In genomic region chr14:33202885-33203284, GRCm38 (mm10) we compare ENCODE assay signal across 20 mouse cellular contexts. TPM values are rescaled to one million over a fixed set of nuclear protein-coding genes. Genes with fewer than 3 reads are reported as not detected.
DNase-seq lines count a peak whose midpoint lies in the region; ATAC-seq and TF ChIP-seq lines count a peak whose summit lies in the region.
"Had no signal": no experiment of that assay in that cellular context is flagged by ENCODE, and none has a peak within 500 bp of the region (broad histone marks: within the 10 kb centered on the region; RNA-seq: fewer than 3 reads in every experiment).

No protein-coding gene starts in this region.

- 88% methylated on average over 6 of the region's 6 CpGs for WGBS in forebrain, embryonic 14.5 days

- peak; percentile 29 for DNase-seq in heart, adult 11 months
- no peak for DNase-seq in heart, postnatal 36 days
- DNase-seq in 416B (ENCODE audit: low read depth) = peak; percentile 93
- no peak for DNase-seq in c-Kit-positive CD71-positive TER-119-positive erythroid progenitor cells, embryonic 14.5 days (ENCODE audit: low spot score)
- DNase-seq in forebrain, embryonic 14.5 days (ENCODE audit: low spot score) = no peak
- DNase-seq: adrenal gland, adult 8-10 months; adrenal gland, postnatal 36 days; cerebellum, adult 11-12 months; cerebellum, adult 9-10 months; cerebellum, postnatal 25 days; gastrocnemius, adult 2 months; gastrocnemius, postnatal 25 days; heart, postnatal 14 days had no signal

- H3K4me1 ChIP-seq in bone marrow macrophage, adult 2 months (ENCODE audit: control insufficient read depth, insufficient read depth, low read length) = peaks cover 26% of the 10 kb centered on the region
- no peaks in the 10 kb centered on the region for H3K4me1 ChIP-seq in forebrain, embryonic 14.5 days (ENCODE audit: control insufficient read depth, insufficient read depth, low read length)
- H3K4me1 ChIP-seq: embryonic facial prominence, embryonic 13.5 days; forebrain, embryonic 13.5 days; heart, embryonic 15.5 days; hindbrain, embryonic 15.5 days had no signal

- TF ChIP-seq POLR2A in bone marrow macrophage, adult 2 months (IDR thresholded peaks at IDR 0.05; ENCODE audit: borderline replicate concordance, low read depth, low read length) = no peak

- intact Hi-C loops in heart, postnatal 36 days (cut with DNase I) = loop anchor here (5.0 to 10.0 kb wide), 2 partner anchors 238 to 431 kb away; no protein-coding TSS in a partner anchor

- peak; percentile 75 for ATAC-seq in megakaryocyte progenitor cell, adult 5-6 weeks (replicated peaks; ENCODE audit: poor library complexity)
- ATAC-seq in forebrain, embryonic 14.5 days = no peak
- ATAC-seq: forebrain, embryonic 13.5 days had no signal

- H3K27me3 ChIP-seq in forebrain, embryonic 14.5 days (replicated peaks; ENCODE audit: control insufficient read depth, insufficient read depth, low read length) = no peaks in the 10 kb centered on the region
- H3K27me3 ChIP-seq: embryonic facial prominence, embryonic 13.5 days; forebrain, embryonic 13.5 days; heart, embryonic 15.5 days; hindbrain, embryonic 15.5 days had no signal

- no peak overlapping the region for H3K4me3 ChIP-seq in bone marrow macrophage, adult 2 months (ENCODE audit: insufficient read depth, low read length)
- no peak overlapping the region for H3K4me3 ChIP-seq in forebrain, embryonic 14.5 days (ENCODE audit: low read depth, low read length)
- H3K4me3 ChIP-seq: embryonic facial prominence, embryonic 13.5 days; forebrain, embryonic 13.5 days; gastrocnemius, adult 2 months; heart, embryonic 15.5 days; hindbrain, embryonic 15.5 days had no signal

- no peak overlapping the region for H3K4me2 ChIP-seq in forebrain, embryonic 14.5 days (ENCODE audit: low read length)
- H3K4me2 ChIP-seq: embryonic facial prominence, embryonic 13.5 days; forebrain, embryonic 13.5 days; heart, embryonic 15.5 days; hindbrain, embryonic 15.5 days had no signal

- H3K36me3 ChIP-seq in forebrain, embryonic 14.5 days (ENCODE audit: control insufficient read depth, insufficient read depth, low read length) = no peaks in the 10 kb centered on the region
- H3K36me3 ChIP-seq: embryonic facial prominence, embryonic 13.5 days; heart, embryonic 15.5 days; hindbrain, embryonic 15.5 days had no signal

- TF ChIP-seq CTCF in bone marrow macrophage, adult 2 months (IDR thresholded peaks at IDR 0.05; ENCODE audit: low read depth, low read length) = no peak

- peak overlapping the region; percentile 15; the same call in 1 of the 2 replicates for H3K27ac ChIP-seq in bone marrow macrophage, adult 2 months (ENCODE audit: insufficient read depth, low read depth, low read length)
- no peak overlapping the region for H3K27ac ChIP-seq in forebrain, embryonic 14.5 days (ENCODE audit: low read depth, low read length)
- H3K27ac ChIP-seq: embryonic facial prominence, embryonic 13.5 days; forebrain, embryonic 13.5 days; gastrocnemius, adult 2 months; heart, embryonic 15.5 days; hindbrain, embryonic 15.5 days had no signal

- H3K9ac ChIP-seq in forebrain, embryonic 14.5 days (ENCODE audit: low read length) = no peak overlapping the region
- H3K9ac ChIP-seq: embryonic facial prominence, embryonic 13.5 days; forebrain, embryonic 13.5 days; heart, embryonic 15.5 days; hindbrain, embryonic 15.5 days had no signal

- no peaks in the 10 kb centered on the region for H3K9me3 ChIP-seq in forebrain, embryonic 14.5 days (replicated peaks; ENCODE audit: control insufficient read depth, low read length)
- H3K9me3 ChIP-seq: embryonic facial prominence, embryonic 13.5 days; forebrain, embryonic 13.5 days; heart, embryonic 15.5 days; hindbrain, embryonic 15.5 days had no signal

RNA-seq across cellular contexts. Expression of gene Arhgap22, which starts 10.9 kb away (rescaled TPM):
- total RNA-seq in heart, postnatal 36 days (2021) = 1 to 10 TPM; 1.6 to 2.6 TPM
- polyA plus RNA-seq in bone marrow macrophage, adult 2 months (2012; ENCODE audit: insufficient read depth, insufficient read length, missing spikeins) = 39.5 and 39.6 TPM in 2 replicates
- total RNA-seq in megakaryocyte progenitor cell, adult 5-6 weeks (2015) = 0.22 and 0.35 TPM in 2 replicates
- total RNA-seq in megakaryocyte progenitor cell, adult 5-6 weeks (2017) = 0.57 and 1.4 TPM in 2 replicates
- polyA plus RNA-seq in forebrain, embryonic 14.5 days (2014; fragmentation: Nextera tagmentation; extraction: Ambion mirVana) = 0.72 and 2.9 TPM in 2 replicates
- total RNA-seq: granulocyte monocyte progenitor cell, adult 5-6 weeks had no signal

RNA-seq across cellular contexts. Expression of gene Wdfy4, which starts 17.6 kb away (rescaled TPM):
- total RNA-seq in heart, postnatal 36 days (2021) = 1 to 10 TPM; 2.1 to 3.1 TPM
- polyA plus RNA-seq in bone marrow macrophage, adult 2 months (2012; ENCODE audit: insufficient read depth, insufficient read length, missing spikeins) = 39.7 and 40.3 TPM in 2 replicates
- 32.7 and 38.3 TPM in 2 replicates for total RNA-seq in megakaryocyte progenitor cell, adult 5-6 weeks (2015)
- total RNA-seq in megakaryocyte progenitor cell, adult 5-6 weeks (2017) = 42.8 and 51.9 TPM in 2 replicates
- polyA plus RNA-seq in forebrain, embryonic 14.5 days (2014; fragmentation: Nextera tagmentation; extraction: Ambion mirVana) = 0.09 and 0.11 TPM in 2 replicates

Comparison
In these comparisons a context has a peak if more than half of its experiments do, and no peak if none do; other contexts are left out.
1. DNase-seq: peak in heart, adult 11 months (single experiment) and 416B (single experiment); none in heart, postnatal 36 days (0 of 2), c-Kit-positive CD71-positive TER-119-positive erythroid progenitor cells, embryonic 14.5 days (single experiment) and forebrain, embryonic 14.5 days (single experiment).
2. RNA of gene Wdfy4, which starts 17.6 kb away (total RNA-seq): 32.7 to 51.9 TPM in megakaryocyte progenitor cell, adult 5-6 weeks; 2.1 to 3.1 TPM in heart, postnatal 36 days; every median in the first group is over 4 times any median in the second.